Mouse (Mus musculus) testis, postnatal 10 days (tissue): ENCODE measurements at regions not wholly inside any gene's neighbourhood (a gene's known extent, or its start where the extent isn't known, plus 50 kb on each side); places are given as distances from the start of the nearest gene placed in this dataset.
"Not testable (repeated sequence)": the region's sequence is repeated elsewhere in the genome, so short reads cannot be mapped to it uniquely, and the experiment has no call there.

ENCODE experiments used
- DNase-seq: peaks from one replicate; pipeline ENCODE4 v3.0.0; 2021; ENCODE audit warnings: low spot score

DNA sequence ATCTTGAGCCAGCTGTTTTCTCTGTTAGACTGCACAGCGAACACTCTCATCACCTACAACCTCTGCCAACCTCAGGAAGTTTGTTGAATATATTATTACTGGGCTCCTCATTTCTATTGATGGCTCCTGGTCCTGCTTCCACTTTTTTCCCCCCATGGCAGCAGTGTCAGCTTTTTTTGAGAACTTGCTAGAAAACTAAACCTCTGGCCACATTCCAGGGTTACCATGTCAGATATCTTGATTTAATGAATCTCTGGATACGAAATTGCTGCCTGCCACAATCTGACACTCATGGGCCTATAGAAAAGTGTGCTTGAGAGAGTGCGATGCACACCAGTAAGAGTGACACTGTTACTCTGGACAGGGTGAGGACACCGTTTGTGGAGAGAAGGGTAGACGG is 170.6 kb upstream of the Slc25a13 start:
- DNase-seq = no peak

DNA sequence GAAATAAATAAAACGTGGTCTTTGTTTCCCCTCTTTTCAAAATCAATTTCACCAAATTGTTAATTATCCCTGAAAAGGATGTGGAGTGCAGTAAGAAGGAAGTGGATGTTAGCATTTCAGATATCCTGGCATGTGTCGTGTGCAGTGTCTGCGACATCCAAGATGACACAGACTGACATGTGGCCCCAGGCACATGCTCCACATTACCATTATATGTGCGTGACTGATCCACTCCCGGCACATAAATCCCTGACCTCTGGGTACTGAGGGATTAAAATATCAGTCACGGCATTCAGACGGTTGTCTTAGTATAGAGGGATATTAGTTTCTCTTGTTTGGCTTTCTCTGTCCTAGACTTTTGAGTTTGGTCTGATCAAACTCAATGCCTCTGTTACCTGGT is 168.0 kb upstream of the Slc25a13 start:
- DNase-seq = no peak

DNA sequence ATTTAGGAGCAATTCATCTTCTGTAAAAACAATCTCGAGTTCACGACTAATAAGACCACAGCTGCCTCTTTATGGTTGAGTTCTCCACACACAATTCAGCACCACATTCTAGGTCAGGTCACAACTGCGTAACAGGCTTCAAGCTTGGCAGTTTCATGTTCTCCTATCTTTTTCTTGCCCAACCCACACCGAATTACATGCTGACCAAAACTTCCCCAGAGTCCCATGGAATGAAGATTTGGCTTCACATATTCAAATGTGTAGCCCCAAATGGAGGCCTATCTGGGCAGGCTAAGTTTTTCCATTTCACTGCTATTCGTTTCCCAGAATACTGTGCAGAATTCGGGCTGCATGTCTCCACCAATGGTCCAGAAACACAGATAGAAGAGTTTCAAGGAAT is 167.5 kb upstream of the Slc25a13 start:
- no peak for DNase-seq

GRCm38 (mm10) chr6:6372421-6372820 is 155.4 kb upstream of the Slc25a13 start:
- no peak for DNase-seq

DNA sequence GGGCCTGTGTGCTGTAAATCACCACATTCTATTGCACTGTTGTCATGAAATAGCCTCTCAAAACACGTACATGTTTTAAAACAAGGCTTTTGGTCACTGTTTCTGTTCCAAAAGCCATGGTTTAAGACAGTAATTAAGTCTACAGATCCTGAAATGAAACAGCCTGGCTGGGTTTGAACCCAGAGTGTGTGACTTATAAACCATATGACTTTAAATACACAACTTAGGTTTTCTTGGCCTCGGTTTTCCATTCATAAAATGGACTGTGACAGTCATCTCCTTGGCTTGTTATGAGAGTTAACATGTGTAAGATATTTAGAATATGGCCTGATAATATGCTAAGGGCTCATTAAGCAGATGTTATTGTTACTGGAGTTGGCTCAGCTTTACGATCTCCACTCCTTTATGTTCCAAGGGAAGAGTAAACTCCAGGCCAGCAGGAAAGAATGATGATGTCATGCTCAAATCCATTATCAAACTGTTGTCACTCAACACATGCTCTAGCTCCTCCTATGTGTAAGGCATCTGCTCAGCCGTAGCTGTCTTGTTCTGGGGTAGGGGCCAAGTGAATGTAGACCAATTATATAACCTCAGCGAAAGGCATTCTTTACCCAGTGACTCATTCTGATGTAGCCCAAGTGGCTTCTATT is 154.6 kb upstream of the Slc25a13 start:
- DNase-seq = no peak

- DNase-seq = no peak
These were observed 147.1 kb upstream of the Slc25a13 start for GRCm38 (mm10) chr6:6364037-6364436.

- no peak for DNase-seq
These were observed 145.8 kb upstream of the Slc25a13 start for GRCm38 (mm10) chr6:6362678-6363354.

DNA sequence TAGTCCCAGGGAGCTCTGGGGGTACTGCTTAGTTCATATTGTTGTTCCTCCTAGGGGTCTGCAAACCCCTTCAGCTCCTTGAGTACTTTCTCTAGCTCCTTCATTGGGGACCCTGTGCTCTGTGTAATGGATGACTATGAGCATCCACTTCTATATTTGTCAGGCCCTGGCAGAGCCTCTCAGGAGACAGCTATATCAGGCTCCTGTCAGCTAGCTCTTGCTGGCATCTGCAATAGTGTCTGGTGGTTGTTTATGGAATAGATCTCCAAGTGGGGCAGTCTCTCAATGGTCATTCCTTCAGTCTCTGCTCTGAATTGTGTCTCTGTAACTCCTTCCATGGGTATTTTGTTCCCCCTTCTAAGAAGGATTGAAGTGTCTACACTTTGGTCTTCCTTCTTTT is 144.2 kb upstream of the Slc25a13 start:
- not testable (repeated sequence) for DNase-seq

GRCm38 (mm10) chr6:6357477-6357876 is 140.5 kb upstream of the Slc25a13 start:
- no peak for DNase-seq

GRCm38 (mm10) chr6:6356967-6357366 is 140.0 kb upstream of the Slc25a13 start:
- DNase-seq = no peak

- DNase-seq = no peak
These were observed 118.3 kb upstream of the Slc25a13 start for GRCm38 (mm10) chr6:6335251-6335650.

DNA sequence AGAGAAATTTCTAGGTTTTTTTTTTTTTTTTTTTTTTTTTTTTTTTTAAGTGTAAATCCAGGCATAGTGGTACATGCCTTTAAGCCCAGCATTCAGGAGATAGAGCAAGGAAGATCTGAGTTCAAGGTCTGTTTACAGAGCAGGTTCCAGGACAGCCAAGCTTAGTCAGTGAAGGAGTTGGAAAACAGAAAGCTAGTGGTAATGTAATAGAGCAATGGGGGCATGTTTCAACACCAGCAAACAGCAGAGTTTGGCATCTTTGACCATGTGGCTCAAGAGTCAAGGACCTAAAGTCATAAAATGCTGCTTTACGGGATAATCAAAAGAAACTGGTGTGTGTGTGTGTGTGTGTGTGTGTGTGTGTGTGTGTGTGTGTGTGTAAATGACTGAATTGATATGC is 113.3 kb upstream of the Slc25a13 start:
- no peak for DNase-seq

GRCm38 (mm10) chr6:6325516-6325915 is 108.5 kb upstream of the Slc25a13 start:
- DNase-seq = no peak

DNA sequence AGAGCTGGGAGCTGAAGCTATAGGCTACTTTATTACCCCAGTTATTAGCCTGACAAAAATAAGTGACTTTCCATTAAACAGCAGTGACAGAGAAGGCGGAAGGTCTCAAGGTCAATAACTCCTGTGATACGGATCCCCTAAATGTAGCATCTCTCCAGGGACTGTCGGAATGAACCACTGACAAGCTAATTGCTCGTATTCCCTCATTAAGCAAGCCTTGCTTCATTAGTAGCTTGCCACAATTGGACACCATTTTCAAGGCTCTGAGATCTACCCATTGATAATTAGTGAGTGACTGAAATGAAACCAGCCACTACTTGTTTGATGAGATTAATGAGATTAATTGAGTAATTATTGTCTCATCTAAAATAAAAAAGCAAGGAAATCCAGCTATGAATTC is 99.8 kb upstream of the Slc25a13 start:
- DNase-seq = no peak

DNA sequence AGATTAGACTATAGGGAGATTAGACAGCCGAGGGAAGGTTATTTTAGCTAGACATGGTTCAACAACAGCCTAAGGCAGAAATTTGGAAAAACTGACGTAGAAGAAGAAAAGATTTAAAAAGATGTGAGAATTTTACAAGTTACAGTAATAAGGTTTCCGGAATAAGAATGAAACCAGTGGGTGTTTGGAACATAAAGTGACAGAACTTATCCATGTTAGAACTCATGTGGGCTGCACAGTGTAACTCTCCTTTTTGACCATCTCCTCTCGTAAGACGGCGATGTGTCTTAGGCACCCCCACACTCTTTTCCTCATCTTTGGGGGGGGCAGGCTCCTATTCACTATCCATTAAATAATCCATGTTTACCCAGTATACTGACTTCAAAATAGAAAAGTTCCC is 96.2 kb upstream of the Slc25a13 start:
- DNase-seq = no peak

- no peak for DNase-seq
These were observed 93.2 kb upstream of the Slc25a13 start for GRCm38 (mm10) chr6:6310213-6310612.

GRCm38 (mm10) chr6:6307618-6308017 is 90.6 kb upstream of the Slc25a13 start:
- no peak for DNase-seq

GRCm38 (mm10) chr6:6303767-6304166 is 86.8 kb upstream of the Slc25a13 start:
- no peak for DNase-seq

DNA sequence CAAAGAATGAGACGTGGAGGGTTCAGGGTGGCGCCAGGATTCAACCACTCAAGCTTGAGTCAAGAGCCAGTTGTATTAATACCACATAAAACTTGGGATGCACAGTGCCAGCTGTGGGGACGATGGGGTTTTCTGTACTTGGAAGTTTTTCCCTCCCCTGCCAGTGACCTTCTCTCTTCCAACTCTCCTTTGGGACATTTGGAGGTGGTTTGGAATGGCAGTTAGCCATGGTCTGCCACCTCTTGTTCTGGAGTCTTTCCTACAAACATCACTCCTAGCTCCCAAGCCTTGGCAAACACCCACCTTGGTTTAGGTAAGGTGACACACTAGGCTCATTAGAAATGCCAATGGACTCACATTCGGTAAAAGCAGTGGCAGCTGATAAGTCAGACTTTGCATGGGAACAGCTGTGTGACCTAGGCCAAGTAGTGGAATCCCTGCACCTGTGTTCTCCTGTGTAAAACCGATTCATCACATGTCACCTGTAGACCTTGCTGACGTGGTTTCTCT is 84.1 kb upstream of the Slc25a13 start:
- DNase-seq = no peak

- DNase-seq = no peak
These were observed 82.2 kb upstream of the Slc25a13 start for GRCm38 (mm10) chr6:6298867-6299852.

DNA sequence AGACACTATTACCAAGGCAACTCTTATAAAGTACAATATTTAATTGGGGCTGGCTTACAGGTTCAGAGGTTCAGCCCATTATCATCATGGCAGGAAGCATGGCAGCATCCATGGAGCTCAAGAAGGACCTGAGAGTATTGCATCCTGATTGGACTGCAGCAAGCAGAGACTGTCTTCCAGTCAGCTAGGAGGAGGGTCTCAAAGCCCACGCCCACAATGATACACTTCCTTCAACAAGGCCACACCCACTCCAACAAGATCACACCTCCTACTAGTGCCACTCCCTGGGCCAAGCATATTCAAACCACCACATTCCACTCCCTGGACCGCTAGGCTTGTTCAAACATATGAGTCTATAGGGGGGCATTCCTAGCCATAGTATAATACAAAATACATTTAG is 78.6 kb upstream of the Slc25a13 start:
- DNase-seq = not testable (repeated sequence)

GRCm38 (mm10) chr6:6291781-6292180 is 74.8 kb upstream of the Slc25a13 start:
- DNase-seq = no peak

GRCm38 (mm10) chr6:6290427-6290826 is 73.5 kb upstream of the Slc25a13 start:
- DNase-seq = no peak
